Mouse (Mus musculus) embryonic facial prominence, embryonic 14.5 days (tissue): ENCODE data around the gene Loxl3. TPM values are rescaled to one million over a fixed set of nuclear protein-coding genes. Genes with fewer than 3 reads are reported as not detected.

Experiments
- ATAC-seq: fragments of 200-750 bp; cut with Nextera tagmentation; 2 replicates; pipeline ENCODE4 v1.8.0; 2017; ENCODE audit warnings: low read depth, moderate number of reproducible peaks, moderate TSS enrichment
- DNase-seq: peaks from one replicate; pipeline ENCODE4 v3.0.0-alpha.2; 2015; ENCODE audit warnings: low spot score
- H3K27ac ChIP-seq: fragments of 300-500 bp; sonication (generic); replicated peaks from 2 replicates; pipeline ENCODE4 v1.5.1; 2014; ENCODE audit warnings: low read depth, mild to moderate bottlenecking, low read length, moderate library complexity
- H3K27me3 ChIP-seq: fragments of 300-500 bp; sonication (generic); replicated peaks from 2 replicates; pipeline ENCODE4 v1.6.1; 2014; ENCODE audit warnings: low read length; ENCODE audit not compliant: control insufficient read depth, insufficient read depth
- H3K36me3 ChIP-seq: fragments of 300-500 bp; sonication (generic); 2 replicates; pipeline ENCODE4 v1.6.1; 2014; ENCODE audit warnings: low read length, mixed read lengths; ENCODE audit not compliant: control insufficient read depth, insufficient read depth
- H3K4me1 ChIP-seq: fragments of 300-500 bp; sonication (generic); 2 replicates; pipeline ENCODE4 v1.6.1; 2014; ENCODE audit warnings: antibody characterized with exemption, low read length; ENCODE audit not compliant: control insufficient read depth, insufficient read depth
- H3K4me2 ChIP-seq: fragments of 300-500 bp; sonication (generic); 2 replicates; pipeline ENCODE4 v1.6.1; 2014; ENCODE audit warnings: low read depth, mild to moderate bottlenecking, low read length, moderate library complexity, mixed read lengths
- H3K4me3 ChIP-seq: fragments of 300-500 bp; sonication (generic); 2 replicates; pipeline ENCODE4 v1.5.1; 2014; ENCODE audit warnings: low read depth, mild to moderate bottlenecking, low read length
- H3K9ac ChIP-seq: fragments of 300-500 bp; sonication (generic); 2 replicates; pipeline ENCODE4 v1.6.1; 2014; ENCODE audit warnings: low read depth, mild to moderate bottlenecking, low read length, moderate library complexity, mixed read lengths
- H3K9me3 ChIP-seq: fragments of 300-500 bp; sonication (generic); 2 replicates; pipeline ENCODE4 v1.6.1; 2016; ENCODE audit warnings: low read length; ENCODE audit not compliant: control insufficient read depth
- WGBS: fragments of 180-500 bp; shearing (Covaris S2); extraction: QIAGEN DNeasy Blood & Tissue Kit; methylation state at CpG from one replicate; pipeline ENCODE4 v1.1.7; 2014; 5-methylcytosine and 5-hydroxymethylcytosine counted together
- polyA plus RNA-seq: library from polyadenylated mRNA; unstranded; fragments of >200 nt; fragmentation: Nextera tagmentation; extraction: Ambion mirVana; gene quantifications from 2 replicates; pipeline ENCODE4 v1.2.1, GENCODE M21; 2014

Loxl3 gene
- polyA plus RNA-seq, 1 experiment from 2014 or later: 19.7 TPM

DNA sequence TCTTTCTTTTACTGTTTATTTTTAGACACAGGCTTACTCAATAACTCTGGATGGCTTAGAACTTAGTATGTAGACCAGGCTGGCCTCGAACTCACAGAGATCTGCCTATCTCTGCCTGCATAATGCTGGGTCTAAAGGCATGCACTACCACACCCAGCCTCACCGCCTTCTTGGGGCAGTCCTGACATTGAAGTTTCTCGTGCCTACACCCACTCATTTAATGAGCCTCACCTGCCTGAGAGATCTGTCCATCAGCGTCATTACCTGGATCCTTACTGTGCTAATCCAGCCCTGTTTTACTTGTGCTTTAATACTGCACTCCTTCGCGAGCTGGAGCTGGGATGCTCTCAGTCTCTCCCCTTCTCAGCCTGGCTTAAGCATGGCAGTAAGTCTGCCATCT lies 22.2 kb upstream of the Loxl3 start:
- Histone ChIP-seq H3K27ac (no peak overlapping the region), H3K9me3 (no peaks in the 10 kb centered on the region), H3K27me3 (no peaks in the 10 kb centered on the region), H3K36me3 (no peaks in the 10 kb centered on the region), H3K4me1 (no peaks in the 10 kb centered on the region), H3K4me3 (no peak overlapping the region), H3K4me2 (no peak overlapping the region), H3K9ac (no peak overlapping the region)
- DNase-seq (no peak), ATAC-seq (no peak)
- 70% methylated on average over 6 of the region's 6 CpGs for WGBS

DNA sequence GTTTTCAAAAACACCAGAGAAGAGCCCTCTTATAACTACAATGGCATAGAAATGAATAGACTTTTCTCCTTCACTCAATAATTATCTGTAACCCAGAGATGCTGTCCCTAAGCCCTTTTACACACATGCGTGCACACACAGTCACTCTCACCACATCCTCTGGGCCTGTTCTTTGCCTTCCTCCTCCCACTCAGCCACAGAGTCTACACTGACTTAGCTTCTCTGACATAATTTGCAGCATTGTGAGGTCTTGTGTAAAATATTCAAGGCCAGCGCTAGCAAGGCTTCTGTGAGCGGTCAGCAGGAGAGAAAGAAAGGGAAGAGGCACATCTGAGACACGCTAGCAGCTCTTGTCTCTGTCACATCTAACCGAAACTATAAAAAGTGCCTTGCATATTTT lies 20.5 kb upstream of the Loxl3 start:
- H3K4me1 ChIP-seq: no peaks in the 10 kb centered on the region
- H3K9me3 ChIP-seq: no peaks in the 10 kb centered on the region
- no peaks in the 10 kb centered on the region for H3K36me3 ChIP-seq
- H3K4me2 ChIP-seq: no peak overlapping the region
- H3K27me3 ChIP-seq: no peaks in the 10 kb centered on the region
- WGBS: 65% methylated on average over 5 of the region's 5 CpGs
- H3K4me3 ChIP-seq: no peak overlapping the region
- DNase-seq (no peak), ATAC-seq (no peak)
- no peak overlapping the region for H3K27ac ChIP-seq
- H3K9ac ChIP-seq: no peak overlapping the region

DNA sequence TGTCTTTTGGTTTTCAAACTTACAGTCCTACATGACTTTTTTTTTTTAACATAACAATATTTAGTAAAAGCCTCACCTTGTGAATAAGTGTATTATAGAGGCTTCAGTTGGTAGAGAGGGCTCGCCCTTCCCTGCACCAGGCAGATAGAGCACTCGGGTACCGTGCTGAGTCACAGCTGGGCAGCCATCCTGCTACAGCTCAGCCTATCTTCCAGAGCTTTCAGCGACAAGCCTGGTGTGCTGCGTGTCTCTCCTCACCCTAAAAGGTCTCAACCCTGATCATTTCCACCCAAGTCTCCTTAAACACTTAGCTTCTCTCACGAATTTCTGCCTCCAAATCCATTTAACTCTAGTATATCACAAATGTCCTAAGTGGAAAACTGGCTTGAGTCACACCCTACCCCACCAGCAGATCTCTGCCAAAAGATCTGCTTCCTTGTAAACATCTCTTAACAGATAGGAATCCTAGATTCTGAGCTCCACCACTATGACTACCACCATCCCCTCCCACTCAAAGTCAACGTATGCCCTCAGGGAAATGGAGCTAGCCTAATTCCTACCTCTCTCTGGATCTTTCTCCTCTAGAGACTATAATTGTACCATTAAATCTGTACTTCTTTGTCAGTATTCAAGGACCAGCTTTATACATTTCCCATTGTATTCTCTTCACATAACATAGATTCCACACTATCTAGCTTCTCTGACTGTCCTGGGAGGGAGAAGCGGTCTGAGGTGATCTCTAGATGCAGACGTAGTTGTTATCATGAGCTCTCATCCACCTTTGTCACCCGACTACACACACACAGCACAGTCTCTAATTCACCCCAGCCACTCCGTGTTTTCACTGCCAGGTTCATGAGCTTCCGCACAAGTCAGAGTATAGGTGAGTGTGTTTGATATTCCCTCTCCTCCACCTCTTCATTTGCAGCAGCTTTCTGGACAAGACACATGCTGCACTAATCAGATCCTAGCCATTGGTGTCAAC lies 19.2 kb upstream of the Loxl3 start:
- DNase-seq (no peak), ATAC-seq (no peak)
- Histone ChIP-seq H3K36me3 (no peaks in the 10 kb centered on the region), H3K9ac (no peak overlapping the region), H3K27me3 (no peaks in the 10 kb centered on the region), H3K4me3 (no peak overlapping the region), H3K9me3 (no peaks in the 10 kb centered on the region), H3K4me2 (no peak overlapping the region), H3K4me1 (no peaks in the 10 kb centered on the region), H3K27ac (no peak overlapping the region)
- WGBS: 69% methylated on average over 12 of the region's 12 CpGs

DNA sequence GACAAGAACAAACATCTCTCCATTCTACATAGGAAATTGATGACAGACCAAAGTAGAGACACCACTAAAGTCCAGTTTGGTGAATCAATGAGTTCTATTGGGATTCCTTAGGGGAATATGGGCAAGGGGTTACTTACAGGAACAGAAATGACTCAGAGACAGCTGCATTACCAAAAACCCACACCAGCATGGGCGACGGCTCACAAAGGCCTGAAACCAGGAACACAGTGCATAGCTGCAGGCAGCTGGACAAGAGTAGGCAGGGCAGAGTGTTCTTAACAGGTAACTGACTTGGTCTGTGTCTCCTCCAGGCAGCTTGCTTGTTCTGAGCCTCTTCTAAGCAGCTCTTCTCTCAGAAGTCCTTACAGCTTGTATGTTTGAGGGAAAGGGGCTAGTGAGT lies 18.2 kb upstream of the Loxl3 start:
- Histone ChIP-seq H3K4me3 (no peak overlapping the region), H3K36me3 (no peaks in the 10 kb centered on the region), H3K4me2 (no peak overlapping the region), H3K9me3 (no peaks in the 10 kb centered on the region), H3K9ac (no peak overlapping the region), H3K4me1 (no peaks in the 10 kb centered on the region), H3K27me3 (no peaks in the 10 kb centered on the region), H3K27ac (no peak overlapping the region)
- whole genome bisulfite sequencing: 81% methylated on average over 2 of the region's 2 CpGs
- ATAC-seq: no peak
- no peak for DNase-seq

DNA sequence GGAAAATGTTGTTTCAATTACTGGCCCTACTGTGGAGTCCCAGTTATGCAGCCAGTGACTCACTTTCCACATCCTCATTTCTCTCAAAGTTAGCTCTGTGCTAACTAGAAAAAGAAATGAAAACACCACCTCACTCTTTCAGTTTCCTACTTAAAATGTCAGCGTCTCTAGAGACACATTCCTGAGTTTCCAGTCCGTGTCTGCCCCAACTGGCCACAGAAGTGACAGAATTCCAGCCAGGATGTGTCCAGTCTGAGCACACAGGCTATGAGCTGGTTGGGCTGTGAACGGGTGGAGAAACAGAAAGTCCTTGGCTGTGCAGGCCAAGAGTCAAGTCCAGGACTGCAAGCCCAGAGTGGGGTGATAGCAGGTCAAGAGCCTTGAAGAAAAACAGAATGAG lies 16.8 kb upstream of the Loxl3 start:
- Histone ChIP-seq H3K4me1 (no peaks in the 10 kb centered on the region), H3K36me3 (no peaks in the 10 kb centered on the region), H3K27ac (no peak overlapping the region), H3K4me3 (no peak overlapping the region), H3K9me3 (no peaks in the 10 kb centered on the region), H3K4me2 (no peak overlapping the region), H3K9ac (no peak overlapping the region), H3K27me3 (no peaks in the 10 kb centered on the region)
- 47% methylated on average over 3 of the region's 3 CpGs for WGBS
- DNase-seq: no peak
- ATAC-seq: no peak

DNA sequence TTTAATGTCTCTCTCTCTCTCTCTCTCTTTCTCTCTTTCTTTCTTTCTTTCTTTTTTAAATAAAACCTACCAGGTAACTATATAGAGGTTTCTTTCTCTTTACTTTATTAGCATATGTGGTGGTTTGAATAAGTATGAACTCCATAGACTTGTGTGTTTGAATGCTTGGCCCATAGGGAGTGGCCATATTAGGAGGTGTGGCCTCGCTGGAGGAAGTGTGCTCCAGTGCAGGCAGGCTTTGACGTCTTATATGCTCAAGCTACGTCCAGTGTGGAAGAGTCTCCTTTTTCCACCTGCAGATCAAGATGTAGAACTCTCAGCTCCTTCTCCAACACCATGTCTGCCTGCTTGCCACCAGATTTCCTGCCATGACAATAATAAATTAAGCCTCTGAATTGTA lies 14.9 kb upstream of the Loxl3 start:
- DNase-seq (no peak), ATAC-seq (no peak)
- no peaks in the 10 kb centered on the region for H3K27me3 ChIP-seq
- H3K4me3 ChIP-seq: no peak overlapping the region
- H3K4me1 ChIP-seq: no peaks in the 10 kb centered on the region
- H3K4me2 ChIP-seq: no peak overlapping the region
- WGBS: 64% methylated on average over 3 of the region's 3 CpGs
- H3K9ac ChIP-seq: no peak overlapping the region
- no peaks in the 10 kb centered on the region for H3K9me3 ChIP-seq
- no peak overlapping the region for H3K27ac ChIP-seq
- no peaks in the 10 kb centered on the region for H3K36me3 ChIP-seq

DNA sequence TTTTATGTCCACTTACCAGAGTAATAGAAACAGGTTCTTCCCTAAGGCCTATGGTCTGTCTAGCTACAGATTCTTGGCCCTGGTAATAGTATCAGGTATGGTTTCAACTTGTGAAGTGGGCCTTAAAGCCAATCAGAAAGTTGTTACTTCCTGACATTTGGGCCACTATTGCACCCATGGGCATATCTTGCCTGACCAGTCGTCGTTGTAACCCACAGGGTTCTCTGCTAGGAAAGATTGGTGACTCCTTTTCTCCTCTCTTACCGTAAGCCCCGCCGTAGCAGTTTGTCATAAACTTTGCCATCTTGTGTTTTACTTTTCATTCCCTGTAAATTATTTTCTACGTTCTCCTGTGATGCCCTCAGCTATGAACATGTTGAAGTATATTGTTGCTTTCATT lies 13.9 kb upstream of the Loxl3 start:
- no peak for ATAC-seq
- Histone ChIP-seq H3K4me3 (no peak overlapping the region), H3K27ac (no peak overlapping the region), H3K9me3 (no peaks in the 10 kb centered on the region), H3K36me3 (no peaks in the 10 kb centered on the region), H3K9ac (no peak overlapping the region), H3K4me2 (no peak overlapping the region), H3K27me3 (no peaks in the 10 kb centered on the region), H3K4me1 (0 out of 2 replicates have a peak, but pooled peaks cover 4% of the 10 kb centered on the region)
- DNase-seq: no peak
- 87% methylated on average over 6 of the region's 6 CpGs for WGBS

DNA sequence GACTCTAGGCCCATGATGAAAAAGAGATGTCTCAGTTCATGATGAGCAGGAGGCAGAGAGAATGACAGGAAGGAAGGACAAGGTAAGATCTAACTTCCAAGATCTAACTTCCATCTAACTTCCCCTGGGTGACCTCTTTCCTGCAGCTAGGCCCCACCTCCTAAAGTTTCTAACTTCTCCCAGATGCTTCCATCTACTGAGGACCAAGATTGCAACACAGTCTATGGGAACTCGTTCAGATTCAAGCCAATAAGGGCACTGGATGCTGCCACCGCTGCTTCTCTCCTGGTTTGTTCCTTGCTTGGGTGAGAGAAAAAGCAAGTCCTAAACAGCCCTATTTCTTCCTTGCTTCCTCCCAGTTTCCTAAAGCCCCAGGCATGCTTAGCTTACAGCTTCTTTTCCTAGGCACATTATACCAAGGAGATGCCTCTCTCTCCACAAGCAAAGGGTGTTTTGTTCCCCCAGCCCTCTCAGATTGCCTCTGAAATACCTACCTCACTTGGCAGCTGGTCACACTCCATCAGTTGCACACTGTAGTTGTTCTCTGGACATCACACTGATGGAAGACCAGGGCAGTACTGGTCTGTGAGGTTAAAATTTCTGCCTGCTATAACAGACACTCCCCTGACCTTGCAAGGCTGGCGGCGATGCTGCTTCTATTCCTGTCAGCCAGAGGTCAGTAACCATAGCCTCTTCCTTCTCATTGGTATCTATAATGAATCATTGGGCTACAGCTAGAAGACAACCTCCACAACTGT lies 13.0 kb upstream of the Loxl3 start:
- Histone ChIP-seq H3K4me3 (no peak overlapping the region), H3K36me3 (no peaks in the 10 kb centered on the region), H3K27ac (no peak overlapping the region), H3K4me2 (no peak overlapping the region), H3K9me3 (no peaks in the 10 kb centered on the region), H3K27me3 (no peaks in the 10 kb centered on the region), H3K9ac (no peak overlapping the region), H3K4me1 (0 out of 2 replicates have a peak, but pooled peaks cover 4% of the 10 kb centered on the region)
- DNase-seq (no peak), ATAC-seq (no peak)
- WGBS: 72% methylated on average over 4 of the region's 4 CpGs
